Mouse (Mus musculus): ENCODE data around the gene Clasrp. TPM values are rescaled to one million over a fixed set of nuclear protein-coding genes. Genes with fewer than 3 reads are reported as not detected.

Gene Clasrp
- polyA plus RNA-seq, 1 experiment from 2014 or later, result 7.6 TPM

- Histone ChIP-seq H3K9ac (replicated peaks) (peak within 1 kb of the TSS; percentile 99), H3K27ac (ENCODE audit: low read depth) (peak within 1 kb of the TSS; percentile 87), H3K36me3 (replicated peaks; ENCODE audit: insufficient read depth, low read length) (peaks cover 33% of the 10 kb centered on the region), H3K4me1 (ENCODE audit: insufficient read depth) (peaks cover 45% of the 10 kb centered on the region), H3K4me2 (ENCODE audit: low read depth, low read length) (peak within 1 kb of the TSS; percentile 95), H3K9me3 (ENCODE audit: low read length) (no peaks in the 10 kb centered on the region), H3K27me3 (ENCODE audit: insufficient read depth, low read length) (no peaks in the 10 kb centered on the region), H3K4me3 (ENCODE audit: low read depth, low read length) (peak within 1 kb of the TSS; percentile 99)
- DNase-seq, result peak; percentile 57
- 6% methylated on average over 19 of the region's 19 CpGs for WGBS (ENCODE audit: insufficient replicate concordance)
- ATAC-seq, result no peak
- 0 out of 2 replicates have a peak, but pooled peaks have one; percentile 6 for TF ChIP-seq EP300 (IDR thresholded peaks at IDR 0.05; ENCODE audit: low read depth)
- no peak for TF ChIP-seq CTCF (IDR thresholded peaks at IDR 0.05; ENCODE audit: low read depth)
Observed at GRCm38 (mm10) chr7:19562643-19563410, 41.5 kb downstream of the Clasrp start, which contains the start of gene Ppp1r37. TSS of gene Ppp1r37 (minus strand) at chr7:19563076.

GRCm38 (mm10) chr7:19561765-19562642 is 42.3 kb downstream of the Clasrp start:
- no peaks in the 10 kb centered on the region for H3K27me3 ChIP-seq (ENCODE audit: insufficient read depth, low read length)
- no peaks in the 10 kb centered on the region for H3K9me3 ChIP-seq (ENCODE audit: low read length)
- peak overlapping the region; percentile 95 for H3K4me2 ChIP-seq (ENCODE audit: low read depth, low read length)
- H3K27ac ChIP-seq (ENCODE audit: low read depth), result peak overlapping the region; percentile 87
- H3K9ac ChIP-seq (replicated peaks), result peak overlapping the region; percentile 99
- DNase-seq, result peak; percentile 97
- peak; percentile 87 for ATAC-seq
- H3K4me1 ChIP-seq (ENCODE audit: insufficient read depth), result peaks cover 47% of the 10 kb centered on the region
- peak overlapping the region; percentile 99 for H3K4me3 ChIP-seq (ENCODE audit: low read depth, low read length)
- H3K36me3 ChIP-seq (replicated peaks; ENCODE audit: insufficient read depth, low read length), result peaks cover 37% of the 10 kb centered on the region
- peak; percentile 67; the same call in 1 of the 2 replicates for TF ChIP-seq EP300 (IDR thresholded peaks at IDR 0.05; ENCODE audit: low read depth)
- TF ChIP-seq CTCF (IDR thresholded peaks at IDR 0.05; ENCODE audit: low read depth), result no peak
- WGBS (ENCODE audit: insufficient replicate concordance), result under 1% methylated on average over 95 of the region's 102 CpGs

- Histone ChIP-seq H3K4me2 (ENCODE audit: low read depth, low read length) (peak overlapping the region; percentile 95), H3K27ac (ENCODE audit: low read depth) (peak overlapping the region; percentile 87), H3K9me3 (ENCODE audit: low read length) (no peaks in the 10 kb centered on the region), H3K4me1 (ENCODE audit: insufficient read depth) (peaks cover 48% of the 10 kb centered on the region), H3K4me3 (ENCODE audit: low read depth, low read length) (peak overlapping the region; percentile 99), H3K27me3 (ENCODE audit: insufficient read depth, low read length) (no peaks in the 10 kb centered on the region), H3K36me3 (replicated peaks; ENCODE audit: insufficient read depth, low read length) (peaks cover 35% of the 10 kb centered on the region), H3K9ac (replicated peaks) (peak overlapping the region; percentile 99)
- TF ChIP-seq EP300 (IDR thresholded peaks at IDR 0.05; ENCODE audit: low read depth) (no peak), CTCF (IDR thresholded peaks at IDR 0.05; ENCODE audit: low read depth) (no peak)
- ATAC-seq (peak; percentile 4; the same call in 1 of the 2 replicates), DNase-seq (peak; percentile 38)
- WGBS (ENCODE audit: insufficient replicate concordance), result 2% methylated on average over 11 of the region's 11 CpGs
Observed at GRCm38 (mm10) chr7:19561431-19561764, 42.9 kb downstream of the Clasrp start.

- WGBS (ENCODE audit: insufficient replicate concordance), result 10% methylated on average over 11 of the region's 11 CpGs
- H3K4me1 ChIP-seq (ENCODE audit: insufficient read depth), result peaks cover 48% of the 10 kb centered on the region
Observed at GRCm38 (mm10) chr7:19560491-19561260, 43.6 kb downstream of the Clasrp start.

GRCm38 (mm10) chr7:19558965-19559364 is 45.3 kb downstream of the Clasrp start:
- H3K27ac ChIP-seq (ENCODE audit: low read depth), result no peak overlapping the region
- DNase-seq (no peak), ATAC-seq (no peak)
- peak; percentile 71 for TF ChIP-seq CTCF (IDR thresholded peaks at IDR 0.05; ENCODE audit: low read depth)
- no peak for TF ChIP-seq EP300 (IDR thresholded peaks at IDR 0.05; ENCODE audit: low read depth)
- H3K9ac ChIP-seq (replicated peaks), result peak overlapping the region; percentile 99; the same call in 1 of the 2 replicates
- peaks cover 41% of the 10 kb centered on the region for H3K4me1 ChIP-seq (ENCODE audit: insufficient read depth)
- WGBS (ENCODE audit: insufficient replicate concordance), result 58% methylated on average over 2 of the region's 2 CpGs
- H3K4me2 ChIP-seq (ENCODE audit: low read depth, low read length), result peak overlapping the region; percentile 95
- no peaks in the 10 kb centered on the region for H3K9me3 ChIP-seq (ENCODE audit: low read length)
- no peaks in the 10 kb centered on the region for H3K27me3 ChIP-seq (ENCODE audit: insufficient read depth, low read length)
- peaks cover 27% of the 10 kb centered on the region for H3K36me3 ChIP-seq (replicated peaks; ENCODE audit: insufficient read depth, low read length)
- H3K4me3 ChIP-seq (ENCODE audit: low read depth, low read length), result peak overlapping the region; percentile 99

More at GRCm38 (mm10) chr7:19560491-19561260, 43.6 kb downstream of the Clasrp start:
- Histone ChIP-seq H3K4me2 (ENCODE audit: low read depth, low read length) (peak overlapping the region; percentile 95), H3K27me3 (ENCODE audit: insufficient read depth, low read length) (no peaks in the 10 kb centered on the region), H3K36me3 (replicated peaks; ENCODE audit: insufficient read depth, low read length) (peaks cover 37% of the 10 kb centered on the region), H3K9me3 (ENCODE audit: low read length) (no peaks in the 10 kb centered on the region), H3K9ac (replicated peaks) (peak overlapping the region; percentile 99), H3K4me3 (ENCODE audit: low read depth, low read length) (peak overlapping the region; percentile 99), H3K27ac (ENCODE audit: low read depth) (peak overlapping the region; percentile 87)
- DNase-seq (peak; percentile 46), ATAC-seq (no peak)
- TF ChIP-seq EP300 (IDR thresholded peaks at IDR 0.05; ENCODE audit: low read depth) (no peak), CTCF (IDR thresholded peaks at IDR 0.05; ENCODE audit: low read depth) (no peak)

Data from liver, postnatal 0 days (tissue).